Mouse (Mus musculus) heart, postnatal 25 days (tissue): ENCODE measurements around the gene Chd2. TPM values are rescaled to one million over a fixed set of nuclear protein-coding genes. Genes with fewer than 3 reads are reported as not detected.
A peak's percentile ranks its signal among the peaks of the same experiment; 100 is the strongest.

ENCODE experiments used
- DNase-seq: peaks from one replicate; pipeline ENCODE4 v3.0.0; 2022; ENCODE audit warnings: low spot score
- intact Hi-C: fragments of 180-260 bp; cut with DNase I; formaldehyde crosslinking; loops from one replicate; pipeline ENCODE4 v1.15.1; 2025
- total RNA-seq, 2 experiments: library from RNA; stranded (reverse); gene quantifications; 2 replicates each; pipeline ENCODE4 v1.2.3; 2021

Gene Chd2
- total RNA-seq, 2 experiments from 2014 or later = 40.4 to 41.2 TPM

GRCm38 (mm10) chr7:73393307-73394012 lies 148.2 kb downstream of the Chd2 start:
- intact Hi-C loops = no loop called here
- DNase-seq = no peak

DNA sequence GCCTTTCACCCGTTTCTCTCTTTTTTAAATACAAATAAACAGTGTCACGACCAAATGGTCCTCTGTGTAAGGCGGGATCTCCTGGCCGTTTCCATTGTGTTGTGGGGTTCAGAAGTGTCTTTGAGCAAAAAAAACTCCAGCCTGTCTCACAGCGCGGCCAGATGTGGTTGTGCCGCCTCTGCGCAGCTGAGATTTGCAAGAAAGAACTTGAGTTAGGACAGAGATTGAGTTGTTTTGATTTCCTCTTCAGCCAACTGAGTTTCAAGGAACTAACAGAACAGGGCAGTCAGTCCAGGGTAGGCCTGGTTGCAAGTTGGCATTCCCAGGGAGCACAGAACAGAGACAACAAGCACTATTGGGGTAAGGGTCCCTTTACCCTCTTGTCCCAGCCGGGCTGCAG lies 149.3 kb downstream of the Chd2 start:
- intact Hi-C loops = no loop called here
- DNase-seq = no peak

DNA sequence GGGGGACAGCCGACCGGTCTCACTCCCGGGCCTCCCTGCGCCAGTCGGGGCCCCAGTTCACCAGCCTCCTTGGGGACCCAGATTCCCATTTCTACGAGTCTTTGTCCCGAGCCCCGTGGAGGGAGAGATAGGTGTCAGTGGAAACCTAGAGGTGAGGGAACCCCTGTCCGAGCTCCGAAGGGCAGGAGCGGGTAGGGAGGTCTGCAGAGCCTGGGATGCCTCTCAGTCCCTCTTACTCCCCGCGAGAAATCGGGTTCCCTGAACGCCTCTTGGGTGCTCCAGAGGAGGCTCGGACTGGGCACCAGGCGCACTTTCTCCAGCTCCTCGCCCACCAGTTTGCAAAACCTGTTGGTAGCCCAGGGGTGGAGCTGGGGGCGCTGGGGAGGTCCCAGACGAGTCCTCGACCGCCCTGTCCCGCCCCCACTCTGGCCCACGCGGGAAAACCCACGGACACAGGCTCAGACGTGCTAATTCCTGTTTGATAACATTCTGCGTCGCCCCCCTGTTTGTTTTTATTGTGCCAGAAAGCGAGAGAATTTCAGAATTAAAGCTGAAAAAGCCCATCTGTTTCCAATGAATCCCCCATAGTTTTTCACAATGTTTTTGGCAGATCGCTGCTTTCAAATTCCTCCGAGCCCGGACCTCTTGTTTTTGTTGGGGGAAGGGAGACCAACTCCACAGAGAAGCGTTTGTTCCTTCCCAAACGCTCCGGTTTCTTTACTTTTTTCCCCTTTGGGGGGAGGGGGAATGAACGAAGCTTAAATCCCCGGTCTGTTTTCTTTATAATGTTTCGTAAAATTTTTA lies 149.9 kb downstream of the Chd2 start:
- peak; percentile 41 for DNase-seq
- intact Hi-C loops = no loop called here

- DNase-seq = peak; percentile 86
- intact Hi-C loops = no loop called here
Measured at GRCm38 (mm10) chr7:73391002-73391517, 150.6 kb downstream of the Chd2 start.

- intact Hi-C loops = no loop called here
- DNase-seq = no peak
Measured at GRCm38 (mm10) chr7:73390426-73391001, 151.1 kb downstream of the Chd2 start.

GRCm38 (mm10) chr7:73389871-73390294 lies 151.7 kb downstream of the Chd2 start:
- intact Hi-C loops = no loop called here
- no peak for DNase-seq

- intact Hi-C loops = no loop called here
- DNase-seq = no peak
Measured at GRCm38 (mm10) chr7:73389419-73389818, 152.2 kb downstream of the Chd2 start.

DNA sequence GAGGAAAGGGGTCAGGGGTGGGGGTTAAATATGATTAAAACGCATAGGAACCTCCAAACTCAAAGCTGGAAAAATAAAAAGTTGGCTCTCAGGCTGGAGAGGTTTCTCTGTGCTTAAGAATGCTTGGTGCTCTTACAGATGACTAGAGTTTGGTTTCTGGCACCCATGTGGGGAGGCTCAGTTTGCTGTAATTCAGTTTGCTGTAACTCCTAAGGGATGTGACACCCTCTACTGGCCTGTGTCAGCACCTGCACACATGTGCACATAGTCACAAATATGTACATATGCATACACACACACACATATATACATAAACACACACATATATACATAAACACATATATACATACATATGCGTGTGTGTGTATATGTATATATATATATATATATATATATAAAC lies 152.8 kb downstream of the Chd2 start:
- no peak for DNase-seq
- intact Hi-C loops = no loop called here

GRCm38 (mm10) chr7:73382843-73383242 lies 158.8 kb downstream of the Chd2 start:
- intact Hi-C loops = no loop called here
- no peak for DNase-seq

DNA sequence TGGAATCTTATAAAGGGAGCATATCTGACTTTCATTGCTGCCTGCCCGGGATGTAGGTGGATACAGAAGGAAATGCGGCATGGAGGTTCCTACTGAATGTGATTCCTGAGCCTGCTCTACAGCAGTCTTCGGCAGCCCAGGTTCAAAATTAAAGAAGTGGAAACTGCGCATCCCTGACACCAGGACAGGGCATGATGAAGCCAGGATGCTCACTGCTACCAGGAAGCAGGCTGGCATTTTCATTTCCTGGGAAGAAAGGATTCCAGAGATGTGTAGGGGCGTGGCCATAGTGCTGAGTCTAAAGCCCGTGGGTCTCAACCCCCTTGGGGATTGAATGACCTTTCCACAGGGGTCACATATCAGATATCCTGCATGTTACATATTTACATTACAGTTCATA lies 163.6 kb downstream of the Chd2 start:
- intact Hi-C loops = loop anchor here (5.0 to 10.0 kb wide), 5 partner anchors 241 to 976 kb away; no protein-coding TSS in a partner anchor
- no peak for DNase-seq

DNA sequence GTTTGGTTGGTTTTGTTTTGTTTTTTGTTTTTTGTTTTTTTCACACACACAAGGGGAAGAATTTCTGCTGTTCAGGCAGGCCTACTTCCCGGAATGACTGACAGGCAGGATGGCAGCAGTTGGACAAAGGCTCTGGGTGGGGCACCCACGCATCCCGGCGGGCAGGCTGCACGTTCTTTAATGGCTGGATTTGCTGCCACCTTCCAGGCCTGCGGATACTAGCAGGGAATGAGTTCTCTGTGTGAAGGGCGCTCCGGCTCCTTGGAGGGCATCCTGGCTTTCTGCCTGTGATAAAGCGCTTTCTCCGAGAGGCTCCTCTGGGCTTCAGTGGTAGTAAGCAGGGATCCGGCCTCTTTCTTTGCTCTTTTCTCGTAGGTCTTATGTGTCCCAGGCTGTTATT lies 164.3 kb downstream of the Chd2 start:
- intact Hi-C loops = loop anchor here (2.0 to 10.0 kb wide), 6 partner anchors 103 to 975 kb away; no protein-coding TSS in a partner anchor
- no peak for DNase-seq

Other genes with a start within 250 kb of the Chd2 start
- gene Rgma, start 166.3 kb downstream of the Chd2 start, total RNA-seq = 10 to 100 TPM; 61.2 to 72.2 TPM
- gene Fam174b, start 198.5 kb upstream of the Chd2 start, total RNA-seq = 100 to 1,000 TPM; 173 to 176 TPM